Mouse (Mus musculus) thymus, adult 2 months (tissue): ENCODE measurements around the gene Ttc7. TPM values are rescaled to one million over a fixed set of nuclear protein-coding genes. Genes with fewer than 3 reads are reported as not detected.

Experiments used
- DNase-seq: peaks from one replicate; pipeline ENCODE4 v3.0.0; 2021
- H3K27ac ChIP-seq: fragments of 200-500 bp; 2 replicates; pipeline ENCODE4 v1.5.1; 2012; ENCODE audit warnings: low read length, control low read depth; ENCODE audit not compliant: control insufficient read depth, insufficient read depth
- H3K27me3 ChIP-seq: fragments of 200-500 bp; 2 replicates; pipeline ENCODE4 v1.6.1; 2012; ENCODE audit warnings: mild to moderate bottlenecking, low read length, moderate library complexity, mixed read lengths; ENCODE audit not compliant: control insufficient read depth, insufficient read depth
- H3K36me3 ChIP-seq: fragments of 200-500 bp; 2 replicates; pipeline ENCODE4 v1.6.1; 2012; ENCODE audit warnings: mild to moderate bottlenecking, low read length, moderate library complexity; ENCODE audit not compliant: control insufficient read depth, insufficient read depth
- H3K4me1 ChIP-seq: fragments of 200-500 bp; replicated peaks from 2 replicates; pipeline ENCODE4 v1.6.1; 2012; ENCODE audit warnings: low read length; ENCODE audit not compliant: control insufficient read depth, insufficient read depth
- H3K4me3 ChIP-seq: fragments of 200-500 bp; 2 replicates; pipeline ENCODE4 v1.5.1; 2012; ENCODE audit warnings: mild to moderate bottlenecking, low read length, control low read depth, moderate library complexity; ENCODE audit not compliant: control insufficient read depth, insufficient read depth
- CTCF ChIP-seq: fragments of 200-500 bp; IDR thresholded peaks from 2 replicates; pipeline ENCODE4 v1.5.1; 2012; ENCODE audit warnings: mild to moderate bottlenecking, control low read depth, low read length, moderate library complexity, borderline replicate concordance; ENCODE audit not compliant: control insufficient read depth, poor library complexity, insufficient read depth; ENCODE audit errors: extremely low read depth
- POLR2A ChIP-seq: fragments of 200-500 bp; IDR thresholded peaks from 2 replicates; pipeline ENCODE4 v1.6.1; 2012; ENCODE audit warnings: mild to moderate bottlenecking, low read length, control low read depth, moderate library complexity; ENCODE audit not compliant: control insufficient read depth, poor library complexity, insufficient read depth; ENCODE audit errors: extremely low read depth
- WGBS: fragments of 180-500 bp; shearing (Covaris S2); methylation state at CpG from one replicate; pipeline ENCODE4 v1.1.7; 2018; 5-methylcytosine and 5-hydroxymethylcytosine counted together
- polyA plus RNA-seq: library from polyadenylated mRNA; depleted of rRNA; stranded (reverse); fragments of >200 nt; gene quantifications from 2 replicates; pipeline ENCODE4 v1.2.3, GENCODE M21; 2012

The Ttc7 gene
- polyA plus RNA-seq, 1 experiment, result 93.6 TPM

DNA sequence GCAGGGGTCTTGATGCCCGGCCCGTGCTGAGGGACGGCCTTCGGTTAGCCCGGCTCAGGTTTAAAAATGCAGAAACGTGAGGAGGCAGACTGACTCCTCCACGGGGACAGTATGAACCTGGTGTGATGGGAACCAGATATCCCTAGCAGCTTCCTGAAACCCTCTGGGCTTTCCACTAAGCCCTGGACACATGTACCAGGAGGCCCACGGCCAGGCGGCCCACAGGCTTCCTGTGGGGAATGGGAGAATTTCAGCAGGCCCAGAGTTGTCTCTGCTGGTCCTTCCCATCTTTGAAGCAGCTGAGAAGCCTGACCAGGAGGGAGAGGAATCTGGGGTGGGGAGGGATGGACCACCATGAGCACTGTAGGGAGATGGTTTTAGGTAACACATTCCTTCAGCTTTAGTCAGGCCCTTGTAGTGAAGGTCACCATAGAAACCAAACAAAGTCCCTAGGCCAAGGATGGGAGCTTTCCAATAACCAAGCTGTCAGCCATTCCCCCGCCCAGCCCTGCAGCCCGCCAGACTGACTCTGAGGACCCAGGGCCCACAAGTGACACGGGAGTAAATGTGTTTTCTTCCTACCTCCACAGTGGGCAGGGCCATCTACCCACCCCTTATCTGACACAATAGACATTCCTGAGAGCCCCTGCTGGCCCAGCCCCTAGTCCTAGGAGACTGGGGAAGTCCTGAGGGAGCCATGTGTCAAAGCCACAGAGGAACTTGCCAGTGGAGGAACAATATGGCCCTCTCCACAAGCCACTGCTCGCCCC, 68.0 kb downstream of the Ttc7 start:
- H3K4me1 ChIP-seq, result peaks cover 5% of the 10 kb centered on the region
- H3K27ac ChIP-seq, result no peak overlapping the region
- no peak for TF ChIP-seq CTCF
- TF ChIP-seq POLR2A, result no peak
- no peak overlapping the region for H3K4me3 ChIP-seq
- no peak for DNase-seq
- no peaks in the 10 kb centered on the region for H3K27me3 ChIP-seq
- H3K36me3 ChIP-seq, result peaks cover 15% of the 10 kb centered on the region
- 94% methylated on average over 13 of the region's 13 CpGs for WGBS

DNA sequence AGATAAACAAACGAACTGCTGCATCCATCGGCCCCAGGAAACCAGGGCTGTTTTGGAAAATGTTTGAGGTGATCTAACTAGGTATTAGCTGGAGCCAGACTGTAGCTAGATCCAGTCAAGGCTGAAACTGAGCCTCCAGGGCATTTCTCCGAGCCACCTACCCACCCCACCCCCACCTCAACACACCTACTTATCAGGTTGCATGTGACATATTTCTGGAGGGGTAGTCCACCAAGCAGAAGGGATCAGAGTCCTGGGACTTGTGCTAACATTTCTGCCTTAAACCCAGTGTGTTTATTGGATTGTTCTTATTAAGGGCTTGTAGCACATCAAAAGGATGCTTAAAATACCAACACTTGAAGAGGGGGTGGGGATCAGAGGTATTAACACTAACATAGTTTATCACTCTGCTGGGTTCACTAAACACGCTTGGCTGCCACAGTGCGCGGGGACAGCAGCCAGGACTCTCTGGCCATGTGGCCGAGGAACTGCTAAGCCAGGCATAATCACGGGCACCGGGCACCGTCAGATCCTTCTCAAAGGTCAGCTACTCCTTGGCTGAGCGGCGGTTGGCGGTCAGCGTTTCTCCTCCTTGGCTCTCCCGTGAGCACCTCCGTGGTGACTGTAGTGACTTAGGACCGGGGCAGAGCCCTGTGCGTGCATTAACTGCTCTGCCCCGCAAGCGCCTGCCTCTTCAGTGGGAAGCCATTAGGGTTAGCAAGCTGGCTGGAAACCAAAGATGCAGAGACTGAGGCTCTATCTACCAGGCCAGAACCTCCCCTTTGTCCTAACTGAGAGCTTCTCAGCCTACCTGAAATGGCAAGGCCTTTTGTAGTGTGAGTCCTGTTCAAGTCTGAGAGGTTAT, 68.8 kb downstream of the Ttc7 start:
- 0 out of 2 replicates have a peak, but pooled peaks cover 2% of the 10 kb centered on the region for H3K4me1 ChIP-seq
- TF ChIP-seq CTCF (no peak), POLR2A (no peak)
- H3K36me3 ChIP-seq, result peaks cover 15% of the 10 kb centered on the region
- H3K27me3 ChIP-seq, result no peaks in the 10 kb centered on the region
- WGBS, result 89% methylated on average over 20 of the region's 20 CpGs
- DNase-seq, result no peak
- no peak overlapping the region for H3K4me3 ChIP-seq
- no peak overlapping the region for H3K27ac ChIP-seq

DNA sequence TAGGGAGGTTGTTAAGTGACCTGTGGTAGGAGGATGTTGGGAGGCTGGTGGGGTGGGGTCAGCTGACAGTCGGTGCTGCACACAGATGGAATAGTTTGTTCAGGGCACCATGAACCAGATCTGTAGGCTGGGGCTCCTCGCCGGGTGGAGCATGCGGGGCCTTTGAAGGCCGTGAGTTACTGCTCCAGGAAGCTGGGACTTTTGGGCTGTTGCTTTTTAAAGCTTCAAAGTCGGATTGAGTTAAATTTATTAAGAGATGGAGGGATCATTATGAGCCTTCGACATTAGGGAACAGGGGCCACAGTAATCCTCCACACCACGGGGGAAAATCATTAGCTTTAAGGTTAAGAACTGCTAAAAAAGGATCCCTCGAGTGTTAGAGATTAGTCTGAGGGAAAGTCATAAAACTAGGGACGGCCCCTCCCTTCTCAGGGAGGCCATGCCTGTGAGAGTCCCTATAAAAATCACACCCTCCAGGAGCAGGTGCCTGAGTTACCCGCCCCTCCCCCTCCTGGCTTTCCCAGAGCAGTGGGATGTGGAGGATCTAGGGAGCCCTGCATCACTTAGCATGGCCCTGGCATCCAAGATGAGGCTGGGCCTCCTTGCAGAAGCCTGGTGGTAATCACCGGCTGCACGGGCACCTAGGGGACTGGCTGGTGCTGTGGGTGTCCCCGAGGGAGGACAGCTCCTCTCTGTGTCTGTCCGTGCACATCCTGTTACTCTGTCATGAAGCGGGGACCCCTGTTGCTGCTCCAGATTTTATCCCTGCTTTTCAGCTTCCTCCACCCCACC, 69.6 kb downstream of the Ttc7 start:
- WGBS, result 89% methylated on average over 16 of the region's 16 CpGs
- Histone ChIP-seq H3K4me3 (no peak overlapping the region), H3K27me3 (no peaks in the 10 kb centered on the region), H3K4me1 (0 out of 2 replicates have a peak, but pooled peaks cover 2% of the 10 kb centered on the region), H3K36me3 (peaks cover 15% of the 10 kb centered on the region), H3K27ac (no peak overlapping the region)
- TF ChIP-seq POLR2A (no peak), CTCF (no peak)
- no peak for DNase-seq

DNA sequence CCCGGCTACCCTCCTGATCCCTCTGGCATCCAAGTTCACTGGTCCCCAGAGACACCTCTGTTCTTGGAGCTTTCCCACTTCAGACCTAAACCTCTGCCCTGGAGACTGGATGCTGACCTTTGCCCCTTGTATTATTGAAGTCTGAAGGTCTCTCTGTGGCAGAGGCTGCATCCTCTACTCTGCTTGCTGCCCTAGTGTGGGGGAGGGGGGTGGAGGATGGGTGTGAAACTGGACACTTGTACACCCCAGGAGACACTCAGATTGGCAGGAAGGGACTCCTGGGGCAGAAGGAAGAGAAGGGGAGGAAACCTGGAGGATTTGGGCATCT, 70.2 kb downstream of the Ttc7 start:
- H3K27ac ChIP-seq, result no peak overlapping the region
- TF ChIP-seq CTCF (no peak), POLR2A (no peak)

DNA sequence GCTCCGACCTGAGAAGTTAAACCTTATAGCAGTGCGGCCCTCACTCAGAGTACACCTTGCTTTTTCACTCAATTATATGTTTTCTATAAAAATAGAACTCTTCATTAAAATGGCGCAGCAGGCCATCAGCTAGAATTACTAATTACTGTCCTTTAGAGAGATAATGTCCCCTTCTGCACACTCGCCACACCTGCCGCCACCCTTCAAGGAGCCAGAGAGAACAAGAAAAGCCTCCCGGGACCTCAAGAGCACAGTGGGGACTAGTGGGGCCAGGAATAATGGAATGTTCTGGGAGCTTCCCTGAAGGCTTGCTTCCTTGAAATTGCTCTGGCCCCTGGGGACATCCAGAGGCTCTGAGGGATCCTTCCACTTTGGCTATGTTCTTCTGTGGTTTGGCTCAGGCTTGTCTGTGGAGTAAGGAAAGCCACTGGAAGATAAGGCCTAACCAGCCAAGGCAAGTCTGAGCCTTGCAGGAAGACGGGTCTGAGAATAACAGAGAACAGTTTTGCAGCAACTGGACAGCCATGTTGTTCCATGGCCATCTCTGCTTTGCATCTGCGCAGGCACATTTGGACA, 71.1 kb downstream of the Ttc7 start:
- 0 out of 2 replicates have a peak, but pooled peaks cover 2% of the 10 kb centered on the region for H3K4me1 ChIP-seq
- no peak for DNase-seq
- 96% methylated on average over 8 of the region's 8 CpGs for WGBS
- TF ChIP-seq CTCF (no peak), POLR2A (no peak)
- no peaks in the 10 kb centered on the region for H3K27me3 ChIP-seq
- no peak overlapping the region for H3K27ac ChIP-seq
- H3K4me3 ChIP-seq, result no peak overlapping the region
- H3K36me3 ChIP-seq, result peaks cover 15% of the 10 kb centered on the region

More for the DNA sequence above, 70.2 kb downstream of the Ttc7 start:
- no peak for DNase-seq
- H3K4me1 ChIP-seq, result 0 out of 2 replicates have a peak, but pooled peaks cover 2% of the 10 kb centered on the region
- no peak overlapping the region for H3K4me3 ChIP-seq
- no peaks in the 10 kb centered on the region for H3K27me3 ChIP-seq
- WGBS, result 96% methylated on average over 1 of the region's 1 CpGs
- peaks cover 15% of the 10 kb centered on the region for H3K36me3 ChIP-seq
